Mouse (Mus musculus): ENCODE measurements around the gene Tle2. TPM values are rescaled to one million over a fixed set of nuclear protein-coding genes. Genes with fewer than 3 reads are reported as not detected.

Gene Tle2
- polyA plus RNA-seq (2014; fragmentation: Illumina TruSeq; extraction: RNeasy Lipid Tissue Mini Kit (QIAGEN cat#74804); ENCODE audit: low read depth, low replicate concordance): 1.5 TPM

GRCm38 (mm10) chr10:81574081-81575056 lies at the start of gene Tle2:
TSS of gene Tle2 (plus strand) at chr10:81574561.

GRCm38 (mm10) chr10:81545161-81545747 lies 29.1 kb upstream of the Tle2 start, which contains the start of gene Gna11:
TSS of gene Gna11 (minus strand) at chr10:81545190.

GRCm38 (mm10) chr10:81559163-81559626 lies 15.2 kb upstream of the Tle2 start, which contains the start of gene Aes:
TSS of gene Aes (plus strand) at chr10:81559488.

GRCm38 (mm10) chr10:81600738-81601203 lies 26.4 kb downstream of the Tle2 start, which contains the start of gene Tle6:
TSS of gene Tle6 (minus strand) at chr10:81601073.

GRCm38 (mm10) chr10:81605974-81606751 lies 31.8 kb downstream of the Tle2 start, which contains the start of gene BC025920:
TSS of gene BC025920 (plus strand) at chr10:81606270.

GRCm38 (mm10) chr10:81626994-81627835 lies 52.9 kb downstream of the Tle2 start, which contains the start of gene Sirt6:
TSS of gene Sirt6 (minus strand) at chr10:81627797.

GRCm38 (mm10) chr10:81628390-81628789 lies 54.0 kb downstream of the Tle2 start, which contains the start of gene Ankrd24:
TSS of gene Ankrd24 (plus strand) at chr10:81628540.

Other genes with a start within 250 kb of the Tle2 start
- not detected for gene Tbxa2r, start 245.8 kb upstream of the Tle2 start, polyA plus RNA-seq (2014; fragmentation: Illumina TruSeq; extraction: RNeasy Lipid Tissue Mini Kit (QIAGEN cat#74804); ENCODE audit: low read depth, low replicate concordance)
- 0.11 TPM for gene Gipc3, start 231.3 kb upstream of the Tle2 start, polyA plus RNA-seq (2014; fragmentation: Illumina TruSeq; extraction: RNeasy Lipid Tissue Mini Kit (QIAGEN cat#74804); ENCODE audit: low read depth, low replicate concordance)
- 2.9 TPM for gene Hmg20b, start 224.1 kb upstream of the Tle2 start, polyA plus RNA-seq (2014; fragmentation: Illumina TruSeq; extraction: RNeasy Lipid Tissue Mini Kit (QIAGEN cat#74804); ENCODE audit: low read depth, low replicate concordance)
- gene Mfsd12, start 217.1 kb upstream of the Tle2 start, polyA plus RNA-seq (2014; fragmentation: Illumina TruSeq; extraction: RNeasy Lipid Tissue Mini Kit (QIAGEN cat#74804); ENCODE audit: low read depth, low replicate concordance): 0.90 TPM
- not detected for gene 4930404N11Rik, start 208.7 kb upstream of the Tle2 start, polyA plus RNA-seq (2014; fragmentation: Illumina TruSeq; extraction: RNeasy Lipid Tissue Mini Kit (QIAGEN cat#74804); ENCODE audit: low read depth, low replicate concordance)
- gene Fzr1, start 196.0 kb upstream of the Tle2 start, polyA plus RNA-seq (2014; fragmentation: Illumina TruSeq; extraction: RNeasy Lipid Tissue Mini Kit (QIAGEN cat#74804); ENCODE audit: low read depth, low replicate concordance): 1.1 TPM
- gene Dohh, start 190.1 kb upstream of the Tle2 start, polyA plus RNA-seq (2014; fragmentation: Illumina TruSeq; extraction: RNeasy Lipid Tissue Mini Kit (QIAGEN cat#74804); ENCODE audit: low read depth, low replicate concordance): not detected
- gene Gm48551, start 190.1 kb upstream of the Tle2 start, polyA plus RNA-seq (2014; fragmentation: Illumina TruSeq; extraction: RNeasy Lipid Tissue Mini Kit (QIAGEN cat#74804); ENCODE audit: low read depth, low replicate concordance): 0.20 TPM
- gene Gm48552, start 185.6 kb upstream of the Tle2 start, polyA plus RNA-seq (2014; fragmentation: Illumina TruSeq; extraction: RNeasy Lipid Tissue Mini Kit (QIAGEN cat#74804); ENCODE audit: low read depth, low replicate concordance): not detected
- gene Smim24, start 181.5 kb upstream of the Tle2 start, polyA plus RNA-seq (2014; fragmentation: Illumina TruSeq; extraction: RNeasy Lipid Tissue Mini Kit (QIAGEN cat#74804); ENCODE audit: low read depth, low replicate concordance): 273 TPM
- gene Nfic, start 118.9 kb upstream of the Tle2 start, polyA plus RNA-seq (2014; fragmentation: Illumina TruSeq; extraction: RNeasy Lipid Tissue Mini Kit (QIAGEN cat#74804); ENCODE audit: low read depth, low replicate concordance): 3.2 TPM
- gene Celf5, start 91.9 kb upstream of the Tle2 start, polyA plus RNA-seq (2014; fragmentation: Illumina TruSeq; extraction: RNeasy Lipid Tissue Mini Kit (QIAGEN cat#74804); ENCODE audit: low read depth, low replicate concordance): 4.3 TPM
- gene Ncln, start 78.2 kb upstream of the Tle2 start, polyA plus RNA-seq (2014; fragmentation: Illumina TruSeq; extraction: RNeasy Lipid Tissue Mini Kit (QIAGEN cat#74804); ENCODE audit: low read depth, low replicate concordance): not detected
- gene S1pr4, start 74.4 kb upstream of the Tle2 start, polyA plus RNA-seq (2014; fragmentation: Illumina TruSeq; extraction: RNeasy Lipid Tissue Mini Kit (QIAGEN cat#74804); ENCODE audit: low read depth, low replicate concordance): not detected
- not detected for gene Gna15, start 50.3 kb upstream of the Tle2 start, polyA plus RNA-seq (2014; fragmentation: Illumina TruSeq; extraction: RNeasy Lipid Tissue Mini Kit (QIAGEN cat#74804); ENCODE audit: low read depth, low replicate concordance)
- 1.9 TPM for gene Gna11, start 29.4 kb upstream of the Tle2 start, polyA plus RNA-seq (2014; fragmentation: Illumina TruSeq; extraction: RNeasy Lipid Tissue Mini Kit (QIAGEN cat#74804); ENCODE audit: low read depth, low replicate concordance)
- 4.5 TPM for gene Aes, start 15.1 kb upstream of the Tle2 start, polyA plus RNA-seq (2014; fragmentation: Illumina TruSeq; extraction: RNeasy Lipid Tissue Mini Kit (QIAGEN cat#74804); ENCODE audit: low read depth, low replicate concordance)
- gene Tle6, start 26.5 kb downstream of the Tle2 start, polyA plus RNA-seq (2014; fragmentation: Illumina TruSeq; extraction: RNeasy Lipid Tissue Mini Kit (QIAGEN cat#74804); ENCODE audit: low read depth, low replicate concordance): 0.90 TPM
- 0.90 TPM for gene BC025920, start 31.7 kb downstream of the Tle2 start, polyA plus RNA-seq (2014; fragmentation: Illumina TruSeq; extraction: RNeasy Lipid Tissue Mini Kit (QIAGEN cat#74804); ENCODE audit: low read depth, low replicate concordance)
- not detected for gene Sirt6, start 53.2 kb downstream of the Tle2 start, polyA plus RNA-seq (2014; fragmentation: Illumina TruSeq; extraction: RNeasy Lipid Tissue Mini Kit (QIAGEN cat#74804); ENCODE audit: low read depth, low replicate concordance)
- gene Ankrd24, start 54.0 kb downstream of the Tle2 start, polyA plus RNA-seq (2014; fragmentation: Illumina TruSeq; extraction: RNeasy Lipid Tissue Mini Kit (QIAGEN cat#74804); ENCODE audit: low read depth, low replicate concordance): 1.0 TPM
- gene Gm10778, start 74.5 kb downstream of the Tle2 start, polyA plus RNA-seq (2014; fragmentation: Illumina TruSeq; extraction: RNeasy Lipid Tissue Mini Kit (QIAGEN cat#74804); ENCODE audit: low read depth, low replicate concordance): 6.5 TPM
- 20.2 TPM for gene Zfp433, start 130.3 kb downstream of the Tle2 start, polyA plus RNA-seq (2014; fragmentation: Illumina TruSeq; extraction: RNeasy Lipid Tissue Mini Kit (QIAGEN cat#74804); ENCODE audit: low read depth, low replicate concordance)
- gene Gm3055, start 196.6 kb downstream of the Tle2 start, polyA plus RNA-seq (2014; fragmentation: Illumina TruSeq; extraction: RNeasy Lipid Tissue Mini Kit (QIAGEN cat#74804); ENCODE audit: low read depth, low replicate concordance): 11.6 TPM
- gene Gm4767, start 237.6 kb downstream of the Tle2 start, polyA plus RNA-seq (2014; fragmentation: Illumina TruSeq; extraction: RNeasy Lipid Tissue Mini Kit (QIAGEN cat#74804); ENCODE audit: low read depth, low replicate concordance): 3.0 TPM

Data from testis, adult 10 weeks (tissue).